Mouse (Mus musculus) hindbrain, embryonic 11.5 days (tissue): ENCODE data around the gene Coq8a. TPM values are rescaled to one million over a fixed set of nuclear protein-coding genes. Genes with fewer than 3 reads are reported as not detected.
A peak's percentile ranks its signal among the peaks of the same experiment; 100 is the strongest.

Experiments
- ATAC-seq: fragments of 200-750 bp; cut with Nextera tagmentation; 2 replicates; pipeline ENCODE4 v1.8.0; 2017; ENCODE audit warnings: mild to moderate bottlenecking, moderate TSS enrichment, moderate library complexity; ENCODE audit not compliant: low FRiP score
- DNase-seq: peaks from one replicate; pipeline ENCODE4 v3.0.0-alpha.2; 2015; ENCODE audit warnings: low spot score
- H3K27ac ChIP-seq: fragments of 300-500 bp; sonication (generic); 2 replicates; pipeline ENCODE4 v1.5.1; 2014; ENCODE audit warnings: mild to moderate bottlenecking, low read depth, low read length
- H3K27me3 ChIP-seq: fragments of 300-500 bp; sonication (generic); 2 replicates; pipeline ENCODE4 v1.6.1; 2014; ENCODE audit warnings: mild to moderate bottlenecking, low read length, moderate library complexity, mixed read lengths; ENCODE audit not compliant: control insufficient read depth, insufficient read depth
- H3K36me3 ChIP-seq: fragments of 300-500 bp; sonication (generic); 2 replicates; pipeline ENCODE4 v1.6.1; 2014; ENCODE audit warnings: mild to moderate bottlenecking, low read length, moderate library complexity, mixed read lengths; ENCODE audit not compliant: control insufficient read depth, insufficient read depth
- H3K4me1 ChIP-seq: fragments of 300-500 bp; sonication (generic); replicated peaks from 2 replicates; pipeline ENCODE4 v1.6.1; 2014; ENCODE audit warnings: low read length, mixed read lengths; ENCODE audit not compliant: control insufficient read depth, insufficient read depth
- H3K4me2 ChIP-seq: fragments of 300-500 bp; sonication (generic); replicated peaks from 2 replicates; pipeline ENCODE4 v1.6.1; 2014; ENCODE audit warnings: mild to moderate bottlenecking, low read depth, low read length
- H3K4me3 ChIP-seq: fragments of 300-500 bp; sonication (generic); 2 replicates; pipeline ENCODE4 v1.5.1; 2014; ENCODE audit warnings: low read depth, low read length
- H3K9ac ChIP-seq: fragments of 300-500 bp; sonication (generic); 2 replicates; pipeline ENCODE4 v1.6.1; 2014; ENCODE audit warnings: low read depth, low read length
- H3K9me3 ChIP-seq: fragments of 300-500 bp; sonication (generic); 2 replicates; pipeline ENCODE4 v1.6.1; 2016; ENCODE audit warnings: low read length; ENCODE audit not compliant: control insufficient read depth
- WGBS: fragments of 180-500 bp; shearing (Covaris S2); extraction: QIAGEN DNeasy Blood & Tissue Kit; methylation state at CpG from one replicate; pipeline ENCODE4 v1.1.7; 2014; 5-methylcytosine and 5-hydroxymethylcytosine counted together
- polyA plus RNA-seq: library from polyadenylated mRNA; unstranded; fragments of >200 nt; fragmentation: Nextera tagmentation; extraction: Ambion mirVana; gene quantifications from 2 replicates; pipeline ENCODE4 v1.2.1, GENCODE M21; 2014

Gene Coq8a
- polyA plus RNA-seq, 1 experiment from 2014 or later = 2.3 TPM

GRCm38 (mm10) chr1:180175167-180175566, 24.2 kb downstream of the Coq8a start:
- ATAC-seq (no peak), DNase-seq (peak; percentile 56)
- Histone ChIP-seq H3K9me3 (no peaks in the 10 kb centered on the region), H3K4me3 (no peak overlapping the region), H3K27me3 (no peaks in the 10 kb centered on the region), H3K36me3 (no peaks in the 10 kb centered on the region), H3K9ac (no peak overlapping the region), H3K4me1 (no peaks in the 10 kb centered on the region), H3K4me2 (no peak overlapping the region), H3K27ac (no peak overlapping the region)
- 36% methylated on average over 3 of the region's 3 CpGs for WGBS

GRCm38 (mm10) chr1:180174718-180175117, 24.7 kb downstream of the Coq8a start:
- DNase-seq (no peak), ATAC-seq (no peak)
- no peaks in the 10 kb centered on the region for H3K9me3 ChIP-seq
- no peak overlapping the region for H3K27ac ChIP-seq
- no peak overlapping the region for H3K4me2 ChIP-seq
- H3K4me3 ChIP-seq = no peak overlapping the region
- H3K4me1 ChIP-seq = no peaks in the 10 kb centered on the region
- H3K27me3 ChIP-seq = no peaks in the 10 kb centered on the region
- 64% methylated on average over 6 of the region's 6 CpGs for WGBS
- H3K9ac ChIP-seq = no peak overlapping the region
- H3K36me3 ChIP-seq = no peaks in the 10 kb centered on the region

DNA sequence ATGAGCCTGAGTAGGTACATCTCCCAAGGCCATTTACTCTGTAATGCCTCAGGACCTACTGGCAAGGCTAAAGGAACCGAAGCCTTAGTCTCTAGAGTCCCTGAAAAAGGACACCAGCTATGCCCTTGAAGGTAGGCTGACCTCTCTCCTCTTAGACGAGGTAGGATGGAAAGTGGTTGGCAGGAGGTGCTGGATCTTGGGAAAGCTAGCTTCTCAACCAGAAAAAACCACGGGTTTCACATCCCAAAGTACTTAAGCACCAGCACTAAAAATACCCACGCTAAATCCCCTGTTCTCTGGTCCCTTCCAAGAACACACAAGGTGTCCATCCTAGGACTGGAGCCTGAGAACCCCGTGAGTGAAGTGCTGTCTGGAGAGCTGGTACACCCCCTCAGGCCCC, 26.4 kb downstream of the Coq8a start:
- WGBS = 86% methylated on average over 5 of the region's 5 CpGs
- no peak overlapping the region for H3K27ac ChIP-seq

GRCm38 (mm10) chr1:180172600-180172999, 26.8 kb downstream of the Coq8a start:
- 86% methylated on average over 4 of the region's 4 CpGs for WGBS

More for the DNA sequence above, 26.4 kb downstream of the Coq8a start:
- no peaks in the 10 kb centered on the region for H3K9me3 ChIP-seq
- H3K4me1 ChIP-seq = no peaks in the 10 kb centered on the region
- H3K36me3 ChIP-seq = no peaks in the 10 kb centered on the region
- no peak overlapping the region for H3K4me3 ChIP-seq
- DNase-seq = no peak
- no peak overlapping the region for H3K9ac ChIP-seq
- no peak for ATAC-seq
- no peaks in the 10 kb centered on the region for H3K27me3 ChIP-seq
- no peak overlapping the region for H3K4me2 ChIP-seq

DNA sequence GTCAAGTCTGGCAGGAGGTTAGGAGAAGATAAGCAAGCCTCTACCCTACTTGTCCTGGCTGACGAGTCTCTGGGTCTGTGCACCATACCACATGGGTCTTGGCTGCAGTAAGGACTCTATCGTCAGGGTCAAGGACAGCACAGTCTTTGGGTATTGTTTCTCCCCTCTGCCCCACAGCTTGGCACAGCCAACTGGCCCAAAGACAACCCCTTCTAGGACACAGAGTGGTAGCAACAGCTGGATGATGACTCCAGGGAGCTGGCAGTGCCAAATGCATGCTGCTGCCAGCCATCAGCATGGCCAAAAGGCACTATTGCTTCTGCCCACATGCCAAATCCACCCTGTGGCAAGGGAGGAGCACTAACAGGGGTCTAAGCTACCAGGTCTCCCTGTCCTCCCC, 27.5 kb downstream of the Coq8a start:
- H3K9ac ChIP-seq = no peak overlapping the region
- H3K36me3 ChIP-seq = no peaks in the 10 kb centered on the region
- 90% methylated on average over 2 of the region's 2 CpGs for WGBS
- H3K27me3 ChIP-seq = no peaks in the 10 kb centered on the region
- no peak overlapping the region for H3K27ac ChIP-seq
- H3K4me1 ChIP-seq = no peaks in the 10 kb centered on the region
- ATAC-seq (no peak), DNase-seq (no peak)
- no peak overlapping the region for H3K4me2 ChIP-seq
- no peak overlapping the region for H3K4me3 ChIP-seq
- no peaks in the 10 kb centered on the region for H3K9me3 ChIP-seq

More at GRCm38 (mm10) chr1:180172600-180172999, 26.8 kb downstream of the Coq8a start:
- H3K27ac ChIP-seq = no peak overlapping the region
- H3K9me3 ChIP-seq = no peaks in the 10 kb centered on the region
- ATAC-seq (no peak), DNase-seq (no peak)
- no peak overlapping the region for H3K4me3 ChIP-seq
- H3K4me1 ChIP-seq = no peaks in the 10 kb centered on the region
- H3K4me2 ChIP-seq = no peak overlapping the region
- no peak overlapping the region for H3K9ac ChIP-seq
- H3K27me3 ChIP-seq = no peaks in the 10 kb centered on the region
- no peaks in the 10 kb centered on the region for H3K36me3 ChIP-seq

- 89% methylated on average over 8 of the region's 8 CpGs for WGBS
- H3K27ac ChIP-seq = no peak overlapping the region
- H3K4me3 ChIP-seq = no peak overlapping the region
- H3K9me3 ChIP-seq = no peaks in the 10 kb centered on the region
- no peaks in the 10 kb centered on the region for H3K27me3 ChIP-seq
- no peaks in the 10 kb centered on the region for H3K36me3 ChIP-seq
- ATAC-seq (no peak), DNase-seq (no peak)
- H3K4me1 ChIP-seq = no peaks in the 10 kb centered on the region
- no peak overlapping the region for H3K4me2 ChIP-seq
- no peak overlapping the region for H3K9ac ChIP-seq
Measured at GRCm38 (mm10) chr1:180170071-180170470, 29.3 kb downstream of the Coq8a start.

- WGBS = 88% methylated on average over 7 of the region's 7 CpGs
- H3K36me3 ChIP-seq = no peaks in the 10 kb centered on the region
- H3K9ac ChIP-seq = no peak overlapping the region
- no peaks in the 10 kb centered on the region for H3K9me3 ChIP-seq
- H3K27me3 ChIP-seq = no peaks in the 10 kb centered on the region
- no peaks in the 10 kb centered on the region for H3K4me1 ChIP-seq
- no peak overlapping the region for H3K27ac ChIP-seq
- no peak overlapping the region for H3K4me2 ChIP-seq
- H3K4me3 ChIP-seq = no peak overlapping the region
- no peak for DNase-seq
- ATAC-seq = no peak
Measured at GRCm38 (mm10) chr1:180169161-180169560, 30.2 kb downstream of the Coq8a start.

DNA sequence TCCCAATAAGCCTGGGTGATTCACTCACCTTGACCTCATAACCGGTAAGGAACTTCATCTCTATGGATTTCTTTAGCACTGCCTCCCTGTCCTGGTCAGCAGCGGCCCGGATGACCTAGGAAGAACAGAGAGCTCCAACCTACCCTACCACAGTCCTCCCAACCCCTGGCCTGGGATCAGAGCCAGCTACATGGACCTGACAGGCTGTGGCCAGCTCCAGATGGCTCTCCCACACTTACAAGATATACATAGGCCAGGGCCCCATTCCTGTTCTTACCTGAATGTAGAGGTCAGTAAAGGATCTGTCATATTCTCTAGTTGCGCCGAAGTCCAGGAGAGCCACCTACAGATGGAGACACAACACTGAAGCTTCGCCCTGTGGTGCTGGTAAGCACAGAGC, 31.1 kb downstream of the Coq8a start:
- Histone ChIP-seq H3K4me1 (no peaks in the 10 kb centered on the region), H3K36me3 (no peaks in the 10 kb centered on the region), H3K4me2 (no peak overlapping the region), H3K27ac (no peak overlapping the region), H3K9me3 (no peaks in the 10 kb centered on the region), H3K4me3 (no peak overlapping the region), H3K27me3 (no peaks in the 10 kb centered on the region), H3K9ac (no peak overlapping the region)
- WGBS = over 99% methylated on average over 6 of the region's 6 CpGs
- DNase-seq = no peak
- ATAC-seq = no peak

DNA sequence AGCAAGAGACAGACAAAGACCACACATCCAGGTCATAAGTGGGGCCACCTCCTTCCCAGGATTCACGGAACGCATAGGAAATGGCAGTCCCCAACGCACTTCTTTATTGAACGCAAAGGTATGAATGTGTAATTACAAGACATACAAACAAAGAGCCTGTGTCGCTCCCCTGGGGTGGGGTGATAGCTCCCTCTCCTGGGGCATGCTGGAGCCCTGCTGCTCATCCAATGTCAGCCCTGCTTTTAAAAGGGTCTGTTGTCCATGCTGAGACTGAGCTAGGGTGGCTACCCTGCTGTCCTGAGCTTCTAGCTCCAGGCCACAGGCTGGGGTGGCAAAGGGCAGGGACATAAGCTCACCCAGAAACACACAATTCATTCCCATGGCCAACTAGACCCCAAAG, 32.9 kb downstream of the Coq8a start:
- H3K4me3 ChIP-seq = no peak overlapping the region
- 79% methylated on average over 5 of the region's 5 CpGs for WGBS
- H3K4me2 ChIP-seq = no peak overlapping the region
- no peaks in the 10 kb centered on the region for H3K9me3 ChIP-seq
- no peaks in the 10 kb centered on the region for H3K27me3 ChIP-seq
- H3K27ac ChIP-seq = no peak overlapping the region
- H3K36me3 ChIP-seq = no peaks in the 10 kb centered on the region
- no peaks in the 10 kb centered on the region for H3K4me1 ChIP-seq
- DNase-seq = no peak
- H3K9ac ChIP-seq = no peak overlapping the region
- no peak for ATAC-seq
